Mouse (Mus musculus): ENCODE measurements around the gene Slc27a1.
A peak's percentile ranks its signal among the peaks of the same experiment; 100 is the strongest.

DNA sequence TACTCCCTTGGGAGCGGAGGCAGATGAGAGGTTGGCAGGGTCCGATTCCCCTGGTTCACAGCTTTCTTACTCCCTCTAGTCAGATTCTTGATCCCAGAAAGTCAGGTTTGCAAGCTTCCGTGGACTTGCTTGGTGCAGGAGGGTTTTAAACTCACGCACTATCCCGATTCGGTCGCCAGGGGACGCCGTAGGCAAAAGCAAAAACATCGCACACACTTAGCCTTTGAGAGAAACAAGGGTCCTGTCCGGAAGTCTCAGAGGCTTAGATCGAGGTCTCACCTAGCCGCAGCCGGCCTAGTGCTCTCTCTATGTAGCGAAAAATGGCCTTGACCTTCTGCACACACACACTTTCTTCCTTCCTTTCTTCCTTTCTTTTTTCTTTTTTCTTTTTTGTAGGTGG, 7.3 kb upstream of the Slc27a1 start:
- no peak for TF ChIP-seq POLR2A (IDR thresholded peaks at IDR 0.05; ENCODE audit: insufficient read depth, low read length)
- TF ChIP-seq CTCF (IDR thresholded peaks at IDR 0.05; ENCODE audit: low read depth, low read length) = peak; percentile 94
- TF ChIP-seq EP300 (IDR thresholded peaks at IDR 0.05; ENCODE audit: insufficient read depth, low read depth, low read length) = no peak
